Mouse (Mus musculus) left cerebral cortex, adult 18-20 months (tissue): ENCODE data around the gene Mcrip2. TPM values are rescaled to one million over a fixed set of nuclear protein-coding genes. Genes with fewer than 3 reads are reported as not detected.

Experiments
- DNase-seq, 2 experiments: peaks; one replicate each; pipeline ENCODE4 v3.0.0; 2021 to 2022; ENCODE audit warnings: low spot score in 2 of 2, mixed read lengths in 1 of 2
- total RNA-seq, 2 experiments: library from RNA; stranded (reverse); gene quantifications; 2 replicates each; pipeline ENCODE4 v1.2.3; 2021

Mcrip2 gene
- total RNA-seq, 2 experiments from 2014 or later = 20.0 to 25.6 TPM

- DNase-seq = no peak
Observed at GRCm38 (mm10) chr17:25835301-25835700, 33.3 kb downstream of the Mcrip2 start.

DNA sequence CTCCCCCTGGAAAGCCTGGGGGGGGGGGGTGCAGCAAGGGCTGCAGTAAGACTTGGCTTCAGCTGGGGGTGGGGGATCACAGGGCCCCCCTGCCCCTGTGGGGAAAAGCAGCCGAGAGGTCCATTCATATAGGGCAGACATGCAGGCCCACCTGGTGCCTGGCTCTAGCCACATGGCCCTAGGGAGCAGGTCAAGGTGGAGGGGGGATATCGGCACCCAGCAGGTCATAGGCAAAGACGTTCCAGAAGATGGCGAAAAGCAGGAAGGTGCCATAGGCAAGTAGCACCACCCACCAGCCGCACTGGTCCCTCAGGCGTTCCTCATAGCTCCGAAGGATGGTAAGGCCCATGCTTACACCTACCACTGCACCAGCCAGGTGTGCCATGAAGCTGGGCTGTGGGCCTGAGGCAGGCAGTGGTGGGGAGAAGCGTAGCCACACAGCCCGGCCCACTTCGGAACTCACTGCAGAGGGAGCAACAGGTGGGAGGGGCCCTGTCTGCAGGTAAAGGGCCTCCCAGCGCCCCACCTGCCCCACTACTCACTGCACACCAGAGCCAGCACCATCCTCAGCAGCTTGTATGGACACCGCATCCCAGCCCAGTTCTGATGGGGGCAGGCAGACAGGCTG, 33.9 kb downstream of the Mcrip2 start:
- DNase-seq = no peak

DNA sequence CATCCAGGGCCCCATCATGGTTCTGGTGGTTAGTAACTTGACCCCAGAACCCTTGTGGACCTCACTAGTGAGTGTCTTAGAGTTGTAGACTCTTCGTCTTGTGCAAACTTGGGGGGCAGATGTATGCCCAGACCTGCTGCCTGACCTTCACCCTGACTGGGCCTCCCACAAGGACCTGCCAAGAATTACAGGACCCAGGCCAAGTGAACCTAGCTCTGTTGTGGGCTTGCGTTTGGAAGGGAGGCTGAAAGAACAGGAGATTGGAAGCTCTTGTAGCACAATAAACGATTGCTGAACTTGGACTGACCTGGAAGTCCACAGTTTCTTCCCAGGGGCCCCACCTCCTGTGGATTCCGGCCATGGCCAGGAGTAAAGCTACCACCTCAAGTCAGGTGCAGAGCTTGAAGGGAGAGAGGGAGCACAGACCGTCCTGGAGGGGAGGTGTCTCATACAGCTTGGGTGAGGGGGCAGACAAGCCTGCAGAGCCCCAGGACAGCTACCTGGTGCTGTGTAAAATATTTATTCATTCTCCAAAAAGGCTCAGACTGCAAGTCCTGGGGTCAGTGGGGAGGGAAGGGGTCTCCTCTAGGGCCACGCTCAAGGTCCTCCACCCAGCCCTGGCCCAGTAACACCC, 34.5 kb downstream of the Mcrip2 start:
- no peak for DNase-seq

DNA sequence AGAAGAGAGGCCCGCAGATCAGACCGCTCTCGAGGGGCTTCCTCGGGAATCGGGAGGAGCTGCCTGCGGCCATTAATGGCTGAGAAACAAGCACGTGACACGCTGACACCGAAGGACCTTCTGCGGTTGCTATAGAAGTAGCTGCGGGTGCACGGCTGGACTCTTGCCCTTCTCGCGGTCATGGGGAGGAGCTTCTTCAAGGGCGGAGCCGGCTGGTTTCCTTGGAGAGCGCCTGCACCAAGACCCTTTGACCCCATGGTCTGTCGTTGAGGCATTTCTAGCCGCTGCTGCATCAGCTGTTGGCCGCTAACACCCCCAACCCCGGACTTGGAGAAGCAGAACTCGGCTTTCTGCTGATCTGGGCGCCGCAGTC, 35.3 kb downstream of the Mcrip2 start, which contains the start of gene Stub1:
TSS of gene Stub1 (minus strand) at position 114 of the 373 bp plus-strand sequence.
- DNase-seq = peak; percentile 62 to 81

DNA sequence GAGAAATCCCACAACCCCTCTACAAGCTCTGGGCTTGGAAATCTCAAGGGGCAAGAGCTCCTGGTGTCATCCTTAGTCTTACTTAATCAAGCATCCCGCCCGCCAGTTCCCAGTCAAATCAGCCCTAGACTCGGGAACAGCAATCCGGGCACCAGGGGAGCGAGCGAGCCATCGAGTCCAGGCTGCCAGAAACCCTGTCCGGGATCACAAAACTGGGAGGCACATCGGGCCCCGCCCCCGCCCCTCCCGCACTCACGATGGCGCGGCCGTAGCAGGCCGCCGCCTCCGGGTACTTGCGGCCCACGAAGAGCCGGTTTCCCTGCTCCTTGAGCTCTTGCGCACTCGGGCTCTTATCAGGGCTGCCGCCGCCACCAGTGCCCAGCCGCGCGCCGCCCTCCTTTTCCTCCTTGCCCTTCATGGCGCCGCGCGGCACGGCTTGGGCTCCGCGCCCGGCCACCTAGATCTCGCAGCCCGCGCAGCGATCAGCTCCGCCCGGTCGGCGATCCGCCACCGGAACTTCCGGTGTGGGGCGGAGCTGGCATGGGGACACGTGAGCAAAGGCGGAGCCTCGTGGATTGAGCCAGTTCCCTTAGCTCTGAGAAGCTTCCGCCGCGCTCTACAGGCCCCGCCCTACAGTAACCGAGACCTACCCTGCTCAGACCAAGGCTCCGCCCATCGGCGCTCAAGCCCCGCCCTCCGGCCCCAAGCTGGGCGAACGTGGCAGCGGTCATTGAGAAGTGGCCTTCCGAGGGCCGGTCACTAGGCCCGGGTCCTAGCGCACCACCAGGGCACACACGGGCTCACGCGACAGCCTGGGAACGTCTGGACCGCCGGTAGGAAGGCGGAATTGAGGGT, 35.9 kb downstream of the Mcrip2 start:
- peak; percentile 97 to 98 for DNase-seq

DNA sequence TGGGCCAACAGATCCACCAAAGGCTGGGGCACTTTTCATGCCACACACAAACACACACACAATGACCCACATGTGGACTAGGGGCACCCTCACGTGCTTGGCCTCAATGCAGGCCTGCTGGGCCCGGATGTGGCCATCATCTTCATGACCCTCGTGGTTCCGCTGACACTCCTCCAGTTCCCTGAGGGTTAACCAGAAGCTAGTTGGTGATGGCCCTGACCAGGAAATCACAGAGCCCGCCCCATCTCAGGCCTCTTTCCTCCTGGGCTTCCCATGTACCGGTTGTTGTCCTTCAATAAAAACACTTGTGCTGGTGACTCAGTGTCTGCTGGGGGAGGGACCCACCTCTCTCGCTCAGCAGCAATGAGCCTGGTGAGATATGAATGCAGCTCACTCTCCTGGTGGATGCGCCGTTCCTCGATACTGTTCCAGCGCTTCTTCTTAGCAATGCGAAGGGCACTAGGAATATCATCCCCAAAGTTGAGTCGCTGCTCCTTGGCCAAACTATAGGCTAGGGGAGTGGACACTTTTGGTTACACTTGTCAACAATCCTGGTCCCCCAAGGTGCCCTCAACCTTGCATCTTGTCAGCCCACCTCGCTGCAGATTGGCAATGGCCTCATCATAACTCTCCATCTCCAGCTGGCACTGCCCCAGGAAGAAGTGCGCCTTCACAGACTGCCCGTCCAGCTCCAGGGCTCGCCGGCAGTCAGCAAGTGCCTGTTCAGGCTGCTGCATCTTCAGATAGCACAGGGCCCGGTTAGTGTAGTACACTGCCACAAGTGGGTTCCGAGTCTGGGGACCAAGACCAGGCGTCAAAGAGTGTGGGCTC, 36.9 kb downstream of the Mcrip2 start:
- DNase-seq = no peak

DNA sequence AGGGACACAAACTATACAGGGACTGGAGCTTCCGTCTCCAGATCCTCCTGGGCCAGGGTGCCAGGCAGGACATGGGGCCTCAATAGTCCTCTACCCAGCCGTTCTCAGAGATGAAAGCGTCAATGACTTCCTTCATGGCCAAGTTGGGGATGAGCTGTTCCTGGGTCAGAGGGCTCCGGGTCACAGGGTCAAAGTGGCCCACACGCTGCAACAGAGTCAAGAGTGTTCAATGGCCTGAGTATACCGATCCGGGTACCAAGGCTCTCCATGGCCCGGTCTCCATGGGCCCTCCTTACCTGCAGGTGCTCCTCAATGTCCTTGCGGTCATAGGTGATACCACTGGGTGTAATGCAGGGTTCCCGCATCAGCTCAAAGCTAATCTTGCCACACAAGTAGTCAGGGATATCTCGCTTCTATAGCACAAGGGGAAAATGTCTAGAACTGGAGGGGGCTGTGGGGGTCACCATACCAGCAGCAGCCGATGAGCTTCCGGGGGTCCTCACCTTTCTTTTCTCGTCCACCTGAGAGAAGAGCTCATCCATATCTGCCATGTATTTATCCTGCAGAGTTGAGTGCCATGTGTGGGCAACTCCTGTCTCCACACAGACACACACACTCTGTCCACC, 37.6 kb downstream of the Mcrip2 start:
- no peak for DNase-seq

DNA sequence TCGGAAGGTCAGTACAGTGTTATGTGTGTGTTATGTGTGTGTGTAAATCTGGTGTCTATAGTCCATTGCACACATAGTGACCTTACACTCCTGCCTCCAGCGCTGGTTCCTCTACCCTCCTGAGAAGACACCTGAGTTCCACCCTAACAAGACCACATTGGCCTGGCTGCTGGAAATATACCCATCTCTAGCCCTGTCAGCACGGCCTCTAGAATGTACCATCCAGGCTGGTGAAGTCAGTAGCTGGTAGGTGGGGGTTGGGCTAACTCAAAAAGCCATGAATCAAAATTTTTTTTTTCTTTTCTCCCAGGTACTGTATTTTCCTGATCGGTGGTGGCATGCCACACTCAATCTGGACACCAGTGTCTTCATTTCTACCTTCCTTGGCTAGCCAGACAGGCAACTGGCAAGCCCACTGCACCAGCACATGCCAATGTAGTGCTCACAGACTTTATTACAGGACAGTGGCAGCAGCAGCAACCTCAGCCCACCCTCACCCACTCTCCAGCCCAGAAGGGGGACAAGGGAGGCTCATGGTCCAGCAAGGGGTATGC, 38.3 kb downstream of the Mcrip2 start:
- no peak for DNase-seq

GRCm38 (mm10) chr17:25829558-25830017, 39.0 kb downstream of the Mcrip2 start:
- no peak for DNase-seq

GRCm38 (mm10) chr17:25828712-25829557, 39.6 kb downstream of the Mcrip2 start, which contains the start of gene Jmjd8:
TSS of gene Jmjd8 (plus strand) at chr17:25828867.
- peak; percentile 80 to 88 for DNase-seq

DNA sequence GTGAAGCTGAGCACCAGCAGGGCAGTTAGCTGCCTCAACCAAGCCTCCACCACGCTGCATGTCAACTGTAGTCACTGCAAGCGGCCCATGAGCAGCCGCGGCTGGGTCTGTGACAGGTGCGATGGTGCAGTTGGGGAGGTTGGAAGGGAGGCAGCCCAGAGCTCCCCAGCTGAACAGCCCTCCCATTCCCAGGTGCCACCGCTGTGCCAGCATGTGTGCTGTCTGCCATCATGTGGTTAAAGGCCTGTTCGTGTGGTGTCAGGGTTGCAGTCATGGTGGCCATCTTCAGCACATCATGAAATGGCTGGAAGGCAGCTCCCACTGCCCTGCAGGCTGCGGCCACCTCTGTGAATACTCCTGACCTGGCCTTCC, 40.4 kb downstream of the Mcrip2 start:
- no peak for DNase-seq

DNA sequence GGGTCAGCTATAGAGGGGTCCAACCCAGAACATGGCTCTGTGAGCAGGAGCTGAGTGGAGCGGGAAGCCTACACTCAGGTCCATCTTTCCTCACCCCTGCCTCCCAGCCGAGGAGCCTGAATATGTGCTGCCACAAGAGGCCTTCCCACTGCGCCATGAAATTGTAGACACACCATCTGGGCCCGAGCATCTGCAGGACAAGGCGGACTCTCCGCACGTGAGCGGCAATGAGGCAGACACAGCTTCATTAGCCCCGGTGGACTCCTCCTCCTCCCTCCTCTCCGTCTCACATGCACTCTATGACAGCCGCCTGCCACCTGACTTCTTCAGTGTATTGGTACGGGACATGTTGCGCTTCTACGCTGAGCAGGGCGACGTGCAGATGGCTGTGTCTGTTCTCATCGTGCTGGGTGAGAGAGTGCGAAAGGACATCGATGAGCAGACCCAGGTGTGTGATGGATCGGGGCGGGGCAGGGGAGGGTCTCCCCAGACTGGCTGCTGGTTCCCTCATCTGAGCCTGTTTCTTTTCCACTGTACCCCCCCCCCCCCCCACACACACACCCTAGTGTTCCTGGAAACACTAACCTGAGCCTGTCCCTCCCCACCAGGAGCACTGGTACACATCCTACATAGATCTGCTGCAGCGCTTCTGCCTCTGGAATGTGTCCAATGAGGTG, 40.9 kb downstream of the Mcrip2 start:
- no peak for DNase-seq

GRCm38 (mm10) chr17:25827011-25827410, 41.6 kb downstream of the Mcrip2 start:
- DNase-seq = no peak

DNA sequence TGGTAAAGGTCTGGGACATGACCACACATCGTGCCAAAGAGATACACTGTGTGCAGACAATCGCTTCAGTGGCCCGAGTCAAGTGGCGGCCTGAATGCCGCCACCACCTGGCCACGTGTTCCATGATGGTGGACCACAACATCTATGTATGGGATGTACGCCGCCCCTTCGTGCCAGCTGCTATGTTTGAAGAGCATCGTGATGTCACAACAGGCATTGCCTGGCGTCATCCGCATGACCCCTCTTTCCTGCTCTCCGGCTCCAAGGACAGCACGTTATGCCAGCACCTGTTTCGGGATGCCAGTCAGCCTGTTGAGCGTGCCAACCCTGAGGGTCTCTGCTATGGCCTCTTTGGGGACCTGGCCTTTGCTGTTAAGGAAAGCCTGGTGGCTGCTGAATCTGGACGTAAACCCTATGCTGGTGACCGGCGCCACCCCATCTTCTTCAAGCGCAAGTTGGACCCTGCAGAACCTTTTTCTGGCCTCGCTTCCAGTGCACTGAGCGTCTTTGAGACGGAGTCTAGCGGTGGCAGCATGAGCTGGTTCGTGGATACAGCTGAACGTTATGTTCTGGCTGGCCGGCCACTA, 42.5 kb downstream of the Mcrip2 start:
- DNase-seq = no peak

DNA sequence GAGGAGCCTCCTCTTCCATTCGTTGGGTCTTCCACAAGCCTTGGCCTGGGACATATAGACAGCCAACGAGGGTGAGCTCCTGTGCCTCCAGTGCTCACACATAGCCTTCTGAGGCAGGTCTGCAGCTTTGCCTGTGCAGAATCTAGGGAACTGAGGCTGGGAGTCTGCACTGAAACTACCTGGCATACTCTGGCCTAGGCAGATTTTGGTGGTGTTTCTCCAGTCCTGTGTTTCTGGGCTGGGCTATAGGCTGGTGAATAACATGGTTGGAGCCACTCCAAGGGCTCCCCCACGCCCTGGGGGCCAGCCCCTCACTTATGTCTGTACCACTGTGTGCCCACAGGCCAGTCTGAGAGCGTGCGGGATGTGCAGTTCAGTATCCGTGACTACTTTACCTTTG, 43.3 kb downstream of the Mcrip2 start:
- DNase-seq = no peak

- no peak for DNase-seq
Observed at GRCm38 (mm10) chr17:25824362-25825142, 44.0 kb downstream of the Mcrip2 start.

GRCm38 (mm10) chr17:25823452-25823851, 45.1 kb downstream of the Mcrip2 start, which contains the start of gene Wdr24:
TSS of gene Wdr24 (plus strand) at chr17:25823627.
- peak; percentile 71 to 80 for DNase-seq
